Mouse (Mus musculus) limb, embryonic 13.5 days (tissue): ENCODE measurements around the gene Msrb1. TPM values are rescaled to one million over a fixed set of nuclear protein-coding genes. Genes with fewer than 3 reads are reported as not detected.
"Not testable (repeated sequence)": the region's sequence is repeated elsewhere in the genome, so short reads cannot be mapped to it uniquely, and the experiment has no call there.

Source experiments
- ATAC-seq: fragments of 200-750 bp; cut with Nextera tagmentation; 2 replicates; pipeline ENCODE4 v1.8.0; 2017; ENCODE audit warnings: low read depth, moderate number of reproducible peaks, moderate TSS enrichment; ENCODE audit not compliant: low FRiP score
- H3K27ac ChIP-seq: fragments of 300-500 bp; sonication (generic); 2 replicates; pipeline ENCODE4 v1.5.1; 2015; ENCODE audit warnings: inconsistent platforms, mild to moderate bottlenecking, moderate library complexity
- H3K27me3 ChIP-seq: fragments of 300-500 bp; sonication (generic); 2 replicates; pipeline ENCODE4 v1.6.1; 2015; ENCODE audit warnings: mild to moderate bottlenecking, inconsistent platforms
- H3K36me3 ChIP-seq: fragments of 300-500 bp; sonication (generic); 2 replicates; pipeline ENCODE4 v1.6.1; 2015; ENCODE audit warnings: inconsistent platforms, mild to moderate bottlenecking, moderate library complexity
- H3K4me1 ChIP-seq: fragments of 300-500 bp; sonication (generic); 2 replicates; pipeline ENCODE4 v1.6.1; 2015; ENCODE audit warnings: inconsistent platforms
- H3K4me2 ChIP-seq: fragments of 300-500 bp; sonication (generic); replicated peaks from 2 replicates; pipeline ENCODE4 v1.6.1; 2015; ENCODE audit warnings: inconsistent platforms, mild to moderate bottlenecking, moderate library complexity
- H3K4me3 ChIP-seq: fragments of 300-500 bp; sonication (generic); 2 replicates; pipeline ENCODE4 v1.5.1; 2015; ENCODE audit warnings: moderate library complexity, mild to moderate bottlenecking, inconsistent platforms
- H3K9ac ChIP-seq: fragments of 300-500 bp; sonication (generic); 2 replicates; pipeline ENCODE4 v1.6.1; 2015; ENCODE audit warnings: mild to moderate bottlenecking, inconsistent platforms
- H3K9me3 ChIP-seq: fragments of 300-500 bp; sonication (generic); 2 replicates; pipeline ENCODE4 v1.6.1; 2016; ENCODE audit warnings: inconsistent platforms
- WGBS: fragments of 180-500 bp; shearing (Covaris S2); methylation state at CpG from one replicate; pipeline ENCODE4 v1.1.7; 2015; 5-methylcytosine and 5-hydroxymethylcytosine counted together
- polyA plus RNA-seq: library from polyadenylated mRNA; unstranded; fragments of >200 nt; fragmentation: Nextera tagmentation; extraction: Ambion mirVana; gene quantifications from 2 replicates; pipeline ENCODE4 v1.2.1, GENCODE M21; 2015

The Msrb1 gene
- polyA plus RNA-seq, 1 experiment from 2014 or later = 23.1 TPM

- no peak overlapping the region for H3K9ac ChIP-seq
- no peak for ATAC-seq
- peaks cover 50% of the 10 kb centered on the region for H3K36me3 ChIP-seq
- peak overlapping the region; percentile 15 for H3K4me3 ChIP-seq
- H3K27ac ChIP-seq = no peak overlapping the region
- H3K27me3 ChIP-seq = no peaks in the 10 kb centered on the region
- 89% methylated on average over 3 of the region's 3 CpGs for WGBS
- no peaks in the 10 kb centered on the region for H3K9me3 ChIP-seq
- H3K4me2 ChIP-seq = peak overlapping the region; percentile 84; the same call in 1 of the 2 replicates
- H3K4me1 ChIP-seq = peaks cover 14% of the 10 kb centered on the region
Measured at GRCm38 (mm10) chr17:24705821-24706220, 30.6 kb upstream of the Msrb1 start.

GRCm38 (mm10) chr17:24706982-24707800 lies 29.3 kb upstream of the Msrb1 start, which contains the start of gene Tbl3:
TSS of gene Tbl3 (minus strand) at chr17:24707660.
- peaks cover 14% of the 10 kb centered on the region for H3K4me1 ChIP-seq
- H3K9ac ChIP-seq = peak within 1 kb of the TSS; percentile 81
- peaks cover 36% of the 10 kb centered on the region for H3K36me3 ChIP-seq
- peak within 1 kb of the TSS; percentile 84 for H3K4me2 ChIP-seq
- H3K4me3 ChIP-seq = peak within 1 kb of the TSS; percentile 85
- WGBS = 4% methylated on average over 32 of the region's 32 CpGs
- peak within 1 kb of the TSS; percentile 67 for H3K27ac ChIP-seq
- no peaks in the 10 kb centered on the region for H3K27me3 ChIP-seq
- peak; percentile 86 for ATAC-seq
- H3K9me3 ChIP-seq = no peaks in the 10 kb centered on the region

- peak overlapping the region; percentile 84 for H3K4me2 ChIP-seq
- H3K9ac ChIP-seq = peak overlapping the region; percentile 81
- H3K27ac ChIP-seq = peak overlapping the region; percentile 67
- H3K27me3 ChIP-seq = no peaks in the 10 kb centered on the region
- H3K4me1 ChIP-seq = peaks cover 14% of the 10 kb centered on the region
- no peaks in the 10 kb centered on the region for H3K9me3 ChIP-seq
- peak; percentile 14; the same call in 1 of the 2 replicates for ATAC-seq
- WGBS = 6% methylated on average over 24 of the region's 24 CpGs
- peaks cover 29% of the 10 kb centered on the region for H3K36me3 ChIP-seq
- peak overlapping the region; percentile 85 for H3K4me3 ChIP-seq
Measured at GRCm38 (mm10) chr17:24707801-24708425, 28.5 kb upstream of the Msrb1 start.

- Histone ChIP-seq H3K36me3 (peaks cover 23% of the 10 kb centered on the region), H3K4me3 (0 out of 2 replicates have a peak overlapping the region, but pooled peaks have one; percentile 85), H3K27ac (no peak overlapping the region), H3K4me1 (peaks cover 14% of the 10 kb centered on the region), H3K27me3 (no peaks in the 10 kb centered on the region), H3K4me2 (peak overlapping the region; percentile 84; the same call in 1 of the 2 replicates), H3K9me3 (no peaks in the 10 kb centered on the region), H3K9ac (no peak overlapping the region)
- 35% methylated on average over 2 of the region's 2 CpGs for WGBS
- no peak for ATAC-seq
Measured at GRCm38 (mm10) chr17:24708646-24709045, 27.8 kb upstream of the Msrb1 start.

GRCm38 (mm10) chr17:24715556-24715955 lies 20.9 kb upstream of the Msrb1 start:
- Histone ChIP-seq H3K36me3 (peaks cover 28% of the 10 kb centered on the region), H3K9me3 (no peaks in the 10 kb centered on the region), H3K27ac (no peak overlapping the region), H3K4me3 (no peak overlapping the region), H3K9ac (no peak overlapping the region), H3K4me1 (peaks cover 6% of the 10 kb centered on the region), H3K27me3 (no peaks in the 10 kb centered on the region), H3K4me2 (no peak overlapping the region)
- ATAC-seq = no peak
- WGBS = 67% methylated on average over 6 of the region's 6 CpGs

GRCm38 (mm10) chr17:24716166-24716682 lies 20.2 kb upstream of the Msrb1 start:
- no peak overlapping the region for H3K9ac ChIP-seq
- WGBS = 97% methylated on average over 15 of the region's 15 CpGs

GRCm38 (mm10) chr17:24717943-24718342 lies 18.5 kb upstream of the Msrb1 start, which contains the start of the genes Rnf151 and Rps2:
TSS of gene Rnf151 (minus strand) at chr17:24718063.
TSS of gene Rps2 (plus strand) at chr17:24718116.
- Histone ChIP-seq H3K27me3 (no peaks in the 10 kb centered on the region), H3K9ac (peak within 1 kb of the TSS; percentile 92), H3K9me3 (no peaks in the 10 kb centered on the region), H3K4me1 (peaks cover 25% of the 10 kb centered on the region), H3K36me3 (peaks cover 47% of the 10 kb centered on the region), H3K27ac (no peak within 1 kb of the TSS), H3K4me2 (peak within 1 kb of the TSS; percentile 91), H3K4me3 (peak within 1 kb of the TSS; percentile 84)
- WGBS = 81% methylated on average over 4 of the region's 4 CpGs
- no peak for ATAC-seq

More at GRCm38 (mm10) chr17:24716166-24716682, 20.2 kb upstream of the Msrb1 start:
- no peaks in the 10 kb centered on the region for H3K27me3 ChIP-seq
- no peak overlapping the region for H3K4me2 ChIP-seq
- H3K4me3 ChIP-seq = no peak overlapping the region
- H3K27ac ChIP-seq = no peak overlapping the region
- H3K4me1 ChIP-seq = peaks cover 8% of the 10 kb centered on the region
- H3K9me3 ChIP-seq = no peaks in the 10 kb centered on the region
- ATAC-seq = no peak
- peaks cover 32% of the 10 kb centered on the region for H3K36me3 ChIP-seq

GRCm38 (mm10) chr17:24718938-24719337 lies 17.5 kb upstream of the Msrb1 start:
- H3K4me1 ChIP-seq = peaks cover 32% of the 10 kb centered on the region
- H3K9me3 ChIP-seq, H3K27me3 ChIP-seq, H3K27ac ChIP-seq, ATAC-seq: not testable (repeated sequence)
- peak overlapping the region; percentile 92 for H3K9ac ChIP-seq
- peak overlapping the region; percentile 84 for H3K4me3 ChIP-seq
- peaks cover 47% of the 10 kb centered on the region for H3K36me3 ChIP-seq
- WGBS = 63% methylated on average over 5 of the region's 5 CpGs
- peak overlapping the region; percentile 91 for H3K4me2 ChIP-seq

- under 1% methylated on average over 60 of the region's 61 CpGs for WGBS
- Histone ChIP-seq H3K36me3 (peaks cover 47% of the 10 kb centered on the region), H3K9ac (peak overlapping the region; percentile 93), H3K4me3 (peak overlapping the region; percentile 84), H3K27ac (peak overlapping the region; percentile 87), H3K4me1 (peaks cover 34% of the 10 kb centered on the region), H3K27me3 (no peaks in the 10 kb centered on the region), H3K4me2 (peak overlapping the region; percentile 91), H3K9me3 (no peaks in the 10 kb centered on the region)
- peak; percentile 98 for ATAC-seq
Measured at GRCm38 (mm10) chr17:24719494-24720222, 16.8 kb upstream of the Msrb1 start.

- not testable (repeated sequence) for H3K27me3 ChIP-seq, ATAC-seq, H3K9me3 ChIP-seq, H3K27ac ChIP-seq
- Histone ChIP-seq H3K9ac (peak overlapping the region; percentile 93), H3K36me3 (peaks cover 47% of the 10 kb centered on the region), H3K4me1 (peaks cover 34% of the 10 kb centered on the region), H3K4me2 (peak overlapping the region; percentile 91), H3K4me3 (peak overlapping the region; percentile 84)
- 1% methylated on average over 11 of the region's 11 CpGs for WGBS
Measured at GRCm38 (mm10) chr17:24720616-24721015, 15.8 kb upstream of the Msrb1 start.

GRCm38 (mm10) chr17:24721383-24721955 lies 15.0 kb upstream of the Msrb1 start:
- H3K4me2 ChIP-seq = peak overlapping the region; percentile 91

More at GRCm38 (mm10) chr17:24721383-24721955, 15.0 kb upstream of the Msrb1 start:
- Histone ChIP-seq H3K36me3 (peaks cover 42% of the 10 kb centered on the region), H3K4me3 (peak overlapping the region; percentile 84), H3K9ac (peak overlapping the region; percentile 65), H3K4me1 (peaks cover 34% of the 10 kb centered on the region)
- not testable (repeated sequence) for H3K9me3 ChIP-seq, H3K27ac ChIP-seq, H3K27me3 ChIP-seq, ATAC-seq
- 59% methylated on average over 7 of the region's 7 CpGs for WGBS
